Mouse (Mus musculus) kidney, adult 2 months (tissue): ENCODE measurements at regions not wholly inside any gene's neighbourhood (a gene's known extent, or its start where the extent isn't known, plus 50 kb on each side); places are given as distances from the start of the nearest gene placed in this dataset.

Source experiments
- DNase-seq: peaks from one replicate; pipeline ENCODE4 v3.0.0; 2021
- H3K27ac ChIP-seq: fragments of 200-500 bp; 2 replicates; pipeline ENCODE4 v1.5.1; 2012; ENCODE audit warnings: low read depth, low read length, control low read depth, inconsistent platforms; ENCODE audit not compliant: insufficient read depth
- H3K27me3 ChIP-seq: fragments of 200-500 bp; replicated peaks from 2 replicates; pipeline ENCODE4 v1.6.1; 2012; ENCODE audit warnings: mild to moderate bottlenecking, moderate library complexity, low read length, inconsistent platforms; ENCODE audit not compliant: control insufficient read depth, insufficient read depth
- H3K36me3 ChIP-seq: fragments of 200-500 bp; 2 replicates; pipeline ENCODE4 v1.6.1; 2012; ENCODE audit warnings: mild to moderate bottlenecking, moderate library complexity, low read length, inconsistent platforms; ENCODE audit not compliant: control insufficient read depth, insufficient read depth
- H3K4me1 ChIP-seq: fragments of 200-500 bp; 2 replicates; pipeline ENCODE4 v1.6.1; 2011; ENCODE audit warnings: low read length; ENCODE audit not compliant: control insufficient read depth, insufficient read depth
- H3K4me3 ChIP-seq: fragments of 200-500 bp; 2 replicates; pipeline ENCODE4 v1.5.1; 2011; ENCODE audit warnings: mild to moderate bottlenecking, low read depth, low read length, control low read depth; ENCODE audit not compliant: insufficient read depth
- CTCF ChIP-seq: fragments of 200-500 bp; conservative IDR thresholded peaks from 2 replicates; pipeline ENCODE4 v1.5.1; 2011; ENCODE audit warnings: low read depth, mild to moderate bottlenecking, control low read depth, low read length, moderate library complexity, mixed read lengths; ENCODE audit not compliant: insufficient read depth, insufficient read length
- POLR2A ChIP-seq: fragments of 200-500 bp; IDR thresholded peaks from one replicate; pipeline ENCODE4 v1.6.1; 2011; ENCODE audit warnings: low read depth, low read length, control low read depth
- WGBS: fragments of 180-500 bp; shearing (Covaris S2); methylation state at CpG from one replicate; pipeline ENCODE4 v1.1.7; 2018; 5-methylcytosine and 5-hydroxymethylcytosine counted together

- TF ChIP-seq CTCF (no peak; the same call in 1 of the 2 replicates), POLR2A (no peak)
- H3K36me3 ChIP-seq: no peaks in the 10 kb centered on the region
- 37% methylated on average over 7 of the region's 7 CpGs for WGBS
- DNase-seq: peak; percentile 8
- H3K4me1 ChIP-seq: no peaks in the 10 kb centered on the region
- no peak overlapping the region for H3K27ac ChIP-seq
- H3K27me3 ChIP-seq: no peaks in the 10 kb centered on the region
- no peak overlapping the region for H3K4me3 ChIP-seq
These were observed 310.0 kb upstream of the Magi2 start for GRCm38 (mm10) chr5:18916688-18917285.

- no peaks in the 10 kb centered on the region for H3K27me3 ChIP-seq
- H3K4me3 ChIP-seq: no peak overlapping the region
- H3K4me1 ChIP-seq: no peaks in the 10 kb centered on the region
- WGBS: 62% methylated on average over 4 of the region's 4 CpGs
- no peak overlapping the region for H3K27ac ChIP-seq
- DNase-seq: no peak
- TF ChIP-seq CTCF: no peak
- no peak for TF ChIP-seq POLR2A
- H3K36me3 ChIP-seq: no peaks in the 10 kb centered on the region
These were observed 272.9 kb upstream of the Magi2 start for GRCm38 (mm10) chr5:18953875-18954474.
